Mouse (Mus musculus) kidney, postnatal 10 days (tissue): Measurements from ENCODE around the gene Dnajc5.
A peak's percentile ranks its signal among the peaks of the same experiment; 100 is the strongest.
"Not testable (repeated sequence)": the region's sequence is repeated elsewhere in the genome, so short reads cannot be mapped to it uniquely, and the experiment has no call there.

Source experiments
- DNase-seq: peaks from one replicate; pipeline ENCODE4 v3.0.0; 2021; ENCODE audit warnings: mixed read lengths

The Dnajc5 gene

GRCm38 (mm10) chr2:181520118-181520935, at the start of gene Dnajc5:
Dnajc5 (plus strand) TSS chr2:181520485.
- DNase-seq, result peak; percentile 98

- DNase-seq, result peak; percentile 65
Observed at GRCm38 (mm10) chr2:181471246-181471645, 49.0 kb upstream of the Dnajc5 start.

- DNase-seq, result peak; percentile 50
Observed at GRCm38 (mm10) chr2:181472256-181472827, 47.9 kb upstream of the Dnajc5 start.

- DNase-seq, result no peak
Observed at GRCm38 (mm10) chr2:181483120-181483519, 37.2 kb upstream of the Dnajc5 start.

GRCm38 (mm10) chr2:181483562-181484318, 36.5 kb upstream of the Dnajc5 start:
- DNase-seq, result peak; percentile 64

GRCm38 (mm10) chr2:181484456-181485233, 35.6 kb upstream of the Dnajc5 start:
- peak; percentile 51 for DNase-seq

GRCm38 (mm10) chr2:181485741-181486140, 34.5 kb upstream of the Dnajc5 start:
- no peak for DNase-seq

- peak; percentile 84 for DNase-seq
Observed at GRCm38 (mm10) chr2:181487338-181488277, 32.7 kb upstream of the Dnajc5 start.

- DNase-seq, result peak; percentile 58
Observed at GRCm38 (mm10) chr2:181491432-181492205, 28.7 kb upstream of the Dnajc5 start.

GRCm38 (mm10) chr2:181492206-181492605, 28.1 kb upstream of the Dnajc5 start:
- no peak for DNase-seq

- DNase-seq, result peak; percentile 30
Observed at GRCm38 (mm10) chr2:181493156-181493927, 26.9 kb upstream of the Dnajc5 start, which contains the start of gene Abhd16b. Abhd16b (plus strand) TSS chr2:181493206.

GRCm38 (mm10) chr2:181494266-181494945, 25.9 kb upstream of the Dnajc5 start:
- peak; percentile 16 for DNase-seq

- DNase-seq, result not testable (repeated sequence)
Observed at GRCm38 (mm10) chr2:181495845-181496244, 24.4 kb upstream of the Dnajc5 start.

- peak; percentile 85 for DNase-seq
Observed at GRCm38 (mm10) chr2:181496281-181496680, 24.0 kb upstream of the Dnajc5 start.

- DNase-seq, result peak; percentile 97
Observed at GRCm38 (mm10) chr2:181496831-181497547, 23.3 kb upstream of the Dnajc5 start, which contains the start of gene Tpd52l2. Tpd52l2 (plus strand) TSS chr2:181497142.

GRCm38 (mm10) chr2:181497548-181497875, 22.8 kb upstream of the Dnajc5 start:
- DNase-seq, result peak; percentile 77

- no peak for DNase-seq
Observed at GRCm38 (mm10) chr2:181498644-181499043, 21.6 kb upstream of the Dnajc5 start.

- DNase-seq, result no peak
Observed at GRCm38 (mm10) chr2:181509191-181509590, 11.1 kb upstream of the Dnajc5 start.
